Mouse (Mus musculus): ENCODE measurements around the gene P4htm. TPM values are rescaled to one million over a fixed set of nuclear protein-coding genes. Genes with fewer than 3 reads are reported as not detected.
A peak's percentile ranks its signal among the peaks of the same experiment; 100 is the strongest.

The P4htm gene
- 6.7 and 8.6 TPM in 2 replicates for polyA plus RNA-seq (2014; fragmentation: Nextera tagmentation; extraction: Ambion mirVana)

DNA sequence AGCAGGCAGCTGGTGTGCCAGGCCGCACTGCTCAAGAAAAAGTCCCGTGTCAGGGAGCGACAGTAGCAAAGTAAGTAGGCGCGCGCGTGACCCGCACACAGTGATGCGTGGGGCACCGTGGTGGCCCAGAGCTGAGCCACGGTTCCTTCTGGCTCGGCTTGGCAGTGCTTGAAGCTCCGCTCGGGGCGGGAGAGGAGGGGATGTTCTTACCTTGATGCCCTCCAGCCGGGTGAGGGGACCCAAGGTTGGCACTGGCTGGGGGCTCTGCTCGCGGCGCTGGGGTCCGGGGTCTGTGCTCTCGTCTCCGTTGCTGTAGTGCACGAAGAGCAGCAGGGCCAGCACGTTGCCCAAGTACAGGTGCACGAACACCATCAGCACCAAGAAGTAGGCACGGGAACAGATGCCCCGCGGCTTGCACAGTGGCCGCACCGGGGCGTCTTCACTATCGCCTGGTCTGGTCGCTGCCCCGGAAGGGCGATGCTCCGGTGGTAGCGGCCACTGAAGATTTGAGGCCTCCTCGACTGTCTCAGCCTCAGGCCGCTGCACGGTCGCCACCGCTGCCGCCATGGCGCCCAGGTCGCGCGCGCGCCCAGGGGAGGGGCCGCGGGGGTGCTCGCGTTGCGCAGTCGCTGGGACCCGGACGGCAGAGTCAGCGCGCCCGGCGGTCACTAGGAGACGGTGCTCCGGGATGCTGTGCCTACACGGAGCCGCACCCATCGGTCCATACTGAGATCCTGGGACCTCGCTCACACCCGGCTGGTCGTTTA, at the start of gene P4htm:
P4htm (minus strand) TSS at position 670 of the 767 bp plus-strand sequence.
- Histone ChIP-seq H3K4me2 (replicated peaks; ENCODE audit: low read depth, low read length) (peak within 1 kb of the TSS; percentile 82), H3K27me3 (ENCODE audit: control insufficient read depth, insufficient read depth, low read length) (no peaks in the 10 kb centered on the region), H3K36me3 (ENCODE audit: control insufficient read depth, insufficient read depth, low read length) (no peaks in the 10 kb centered on the region), H3K9me3 (ENCODE audit: control insufficient read depth, low read length) (no peaks in the 10 kb centered on the region), H3K4me1 (replicated peaks; ENCODE audit: control insufficient read depth, insufficient read depth, low read length) (no peaks in the 10 kb centered on the region), H3K9ac (ENCODE audit: low read depth, low read length) (peak within 1 kb of the TSS; percentile 81), H3K4me3 (ENCODE audit: low read depth, low read length) (peak within 1 kb of the TSS; percentile 57), H3K27ac (ENCODE audit: low read depth, low read length) (peak within 1 kb of the TSS; percentile 64; the same call in 1 of the 2 replicates)
- ATAC-seq (ENCODE audit: low FRiP score) (peak; percentile 85), DNase-seq (ENCODE audit: low spot score) (peak; percentile 81)
- WGBS = 5% methylated on average over 64 of the region's 69 CpGs

DNA sequence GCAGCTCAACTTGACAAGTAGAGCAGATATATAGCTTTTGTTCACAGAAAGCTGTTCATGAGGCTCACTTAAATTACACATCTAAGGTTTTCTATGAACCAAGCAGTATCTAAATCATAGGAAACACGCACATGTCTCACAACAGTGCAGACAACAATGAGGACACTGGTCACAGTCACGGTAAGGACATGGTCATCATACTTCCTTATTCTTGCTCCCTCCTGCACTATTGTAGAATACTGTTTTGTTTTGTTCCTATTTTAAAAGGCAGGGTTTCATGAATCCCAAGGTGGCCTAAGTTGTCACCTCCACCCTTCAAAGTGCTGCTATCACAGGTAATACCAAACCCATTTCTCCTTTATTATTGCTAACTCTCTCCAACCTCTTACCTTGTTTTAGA, 42.4 kb upstream of the P4htm start:
- Histone ChIP-seq H3K27ac (ENCODE audit: low read depth, low read length) (no peak overlapping the region), H3K4me1 (replicated peaks; ENCODE audit: control insufficient read depth, insufficient read depth, low read length) (no peaks in the 10 kb centered on the region), H3K36me3 (ENCODE audit: control insufficient read depth, insufficient read depth, low read length) (no peaks in the 10 kb centered on the region), H3K9ac (ENCODE audit: low read depth, low read length) (no peak overlapping the region), H3K27me3 (ENCODE audit: control insufficient read depth, insufficient read depth, low read length) (no peaks in the 10 kb centered on the region), H3K9me3 (ENCODE audit: control insufficient read depth, low read length) (no peaks in the 10 kb centered on the region), H3K4me3 (ENCODE audit: low read depth, low read length) (no peak overlapping the region), H3K4me2 (replicated peaks; ENCODE audit: low read depth, low read length) (no peak overlapping the region)
- ATAC-seq (ENCODE audit: low FRiP score) (no peak), DNase-seq (ENCODE audit: low spot score) (no peak)
- WGBS = 84% methylated on average over 2 of the region's 2 CpGs

DNA sequence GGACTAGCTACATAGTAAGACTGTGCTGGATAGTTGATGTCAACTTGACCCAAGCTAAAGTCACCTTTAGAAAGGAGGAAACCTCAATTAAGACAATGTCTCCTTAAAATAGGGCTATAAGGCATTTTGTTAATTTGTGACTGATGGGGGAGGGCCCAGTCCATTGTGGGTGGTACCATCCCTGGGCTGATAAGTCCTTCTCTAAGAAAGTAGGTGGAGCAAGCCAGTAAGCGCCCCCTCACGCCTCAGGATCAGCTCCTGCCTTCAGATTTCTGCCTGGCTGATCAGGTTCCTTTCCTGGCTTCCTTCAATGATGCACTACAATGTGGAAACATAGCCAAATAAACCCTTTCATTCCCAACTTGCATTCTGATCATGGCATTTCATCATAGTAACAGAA, 37.9 kb upstream of the P4htm start:
- WGBS = 83% methylated on average over 2 of the region's 2 CpGs

DNA sequence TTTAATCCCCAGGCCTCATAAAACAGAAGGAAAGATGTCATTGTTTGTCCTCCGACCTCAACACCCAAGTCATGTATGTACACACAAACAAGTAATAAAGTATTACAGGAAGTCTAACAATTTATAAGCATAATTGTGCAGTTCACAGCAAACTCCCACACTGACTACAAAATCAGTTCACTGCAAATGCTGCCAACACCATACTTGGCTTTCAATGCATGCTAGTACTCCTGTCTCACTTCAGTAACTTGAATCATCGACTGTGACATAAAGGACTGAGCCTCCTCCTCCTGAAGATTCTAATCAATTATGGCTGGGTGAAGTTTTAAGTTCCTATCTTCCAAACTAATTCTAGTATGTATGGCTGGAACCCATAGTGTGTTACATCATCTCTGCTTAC, 36.4 kb upstream of the P4htm start:
- Histone ChIP-seq H3K9ac (ENCODE audit: low read depth, low read length) (no peak overlapping the region), H3K4me1 (replicated peaks; ENCODE audit: control insufficient read depth, insufficient read depth, low read length) (no peaks in the 10 kb centered on the region), H3K4me2 (replicated peaks; ENCODE audit: low read depth, low read length) (no peak overlapping the region), H3K27ac (ENCODE audit: low read depth, low read length) (no peak overlapping the region), H3K4me3 (ENCODE audit: low read depth, low read length) (no peak overlapping the region), H3K27me3 (ENCODE audit: control insufficient read depth, insufficient read depth, low read length) (no peaks in the 10 kb centered on the region), H3K36me3 (ENCODE audit: control insufficient read depth, insufficient read depth, low read length) (no peaks in the 10 kb centered on the region), H3K9me3 (ENCODE audit: control insufficient read depth, low read length) (no peaks in the 10 kb centered on the region)
- DNase-seq (ENCODE audit: low spot score) (no peak), ATAC-seq (ENCODE audit: low FRiP score) (no peak)
- WGBS = 84% methylated on average over 2 of the region's 2 CpGs

More for the DNA sequence above, 37.9 kb upstream of the P4htm start:
- ATAC-seq (ENCODE audit: low FRiP score) (no peak), DNase-seq (ENCODE audit: low spot score) (no peak)
- H3K9me3 ChIP-seq (ENCODE audit: control insufficient read depth, low read length) = no peaks in the 10 kb centered on the region
- no peak overlapping the region for H3K4me3 ChIP-seq (ENCODE audit: low read depth, low read length)
- no peaks in the 10 kb centered on the region for H3K36me3 ChIP-seq (ENCODE audit: control insufficient read depth, insufficient read depth, low read length)
- H3K27me3 ChIP-seq (ENCODE audit: control insufficient read depth, insufficient read depth, low read length) = no peaks in the 10 kb centered on the region
- no peak overlapping the region for H3K27ac ChIP-seq (ENCODE audit: low read depth, low read length)
- no peak overlapping the region for H3K4me2 ChIP-seq (replicated peaks; ENCODE audit: low read depth, low read length)
- no peaks in the 10 kb centered on the region for H3K4me1 ChIP-seq (replicated peaks; ENCODE audit: control insufficient read depth, insufficient read depth, low read length)
- H3K9ac ChIP-seq (ENCODE audit: low read depth, low read length) = no peak overlapping the region

DNA sequence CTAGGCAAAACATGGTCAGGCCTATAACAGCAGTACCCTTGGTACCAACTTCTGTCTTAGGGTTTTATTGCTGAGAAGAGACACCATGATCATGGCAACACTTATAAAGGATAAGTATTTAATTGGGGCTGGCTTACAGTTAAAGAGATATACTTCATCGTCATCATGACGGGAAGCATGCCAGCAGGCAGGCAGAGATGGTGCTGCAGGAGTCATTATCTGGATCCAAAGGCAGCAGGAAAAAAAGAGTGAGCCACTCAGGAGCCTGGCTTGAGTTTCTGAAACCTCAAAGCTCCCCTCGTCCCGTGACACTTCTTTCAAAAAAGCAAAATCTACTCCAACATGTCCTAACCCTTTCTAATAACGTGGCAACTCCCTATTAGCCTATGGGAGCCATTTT, 34.9 kb upstream of the P4htm start:
- Histone ChIP-seq H3K27me3 (ENCODE audit: control insufficient read depth, insufficient read depth, low read length) (no peaks in the 10 kb centered on the region), H3K36me3 (ENCODE audit: control insufficient read depth, insufficient read depth, low read length) (no peaks in the 10 kb centered on the region), H3K4me2 (replicated peaks; ENCODE audit: low read depth, low read length) (no peak overlapping the region), H3K9me3 (ENCODE audit: control insufficient read depth, low read length) (no peaks in the 10 kb centered on the region), H3K9ac (ENCODE audit: low read depth, low read length) (no peak overlapping the region), H3K27ac (ENCODE audit: low read depth, low read length) (no peak overlapping the region), H3K4me1 (replicated peaks; ENCODE audit: control insufficient read depth, insufficient read depth, low read length) (no peaks in the 10 kb centered on the region), H3K4me3 (ENCODE audit: low read depth, low read length) (no peak overlapping the region)
- WGBS = 92% methylated on average over 5 of the region's 5 CpGs
- DNase-seq (ENCODE audit: low spot score) = no peak
- ATAC-seq (ENCODE audit: low FRiP score) = no peak

DNA sequence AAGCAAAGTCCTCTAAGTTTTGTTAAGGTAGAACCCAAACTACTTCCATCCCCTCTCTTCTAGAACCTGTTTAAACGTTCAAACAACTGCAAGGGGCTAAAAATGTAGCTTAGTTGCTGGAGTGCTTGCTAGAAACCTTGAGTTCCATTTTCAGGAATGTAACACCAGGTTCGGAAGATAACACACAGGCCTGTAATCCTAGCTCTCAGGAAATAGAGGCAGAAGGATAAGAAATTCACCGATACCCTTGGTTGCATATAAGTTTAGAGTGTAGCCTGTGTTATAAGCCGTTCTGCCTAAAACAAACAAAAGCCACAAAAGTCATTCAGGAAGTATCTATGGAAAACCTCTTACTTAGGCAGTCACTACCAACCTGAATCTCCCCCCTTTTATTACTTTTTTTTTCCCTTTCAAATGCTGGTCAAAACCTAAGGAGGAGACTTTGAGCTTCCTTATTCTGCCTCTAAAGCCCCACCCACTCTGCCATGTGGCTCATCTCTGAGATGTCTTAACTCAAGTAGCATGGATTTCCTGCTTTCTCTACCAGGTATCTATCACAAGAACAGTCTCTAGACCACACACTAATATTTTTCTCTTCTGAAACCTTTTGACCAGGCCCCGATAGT, 34.3 kb upstream of the P4htm start:
- no peak for DNase-seq (ENCODE audit: low spot score)
- Histone ChIP-seq H3K4me1 (replicated peaks; ENCODE audit: control insufficient read depth, insufficient read depth, low read length) (no peaks in the 10 kb centered on the region), H3K9me3 (ENCODE audit: control insufficient read depth, low read length) (no peaks in the 10 kb centered on the region), H3K36me3 (ENCODE audit: control insufficient read depth, insufficient read depth, low read length) (no peaks in the 10 kb centered on the region), H3K4me3 (ENCODE audit: low read depth, low read length) (no peak overlapping the region), H3K27me3 (ENCODE audit: control insufficient read depth, insufficient read depth, low read length) (no peaks in the 10 kb centered on the region), H3K4me2 (replicated peaks; ENCODE audit: low read depth, low read length) (no peak overlapping the region), H3K27ac (ENCODE audit: low read depth, low read length) (no peak overlapping the region), H3K9ac (ENCODE audit: low read depth, low read length) (no peak overlapping the region)
- no peak for ATAC-seq (ENCODE audit: low FRiP score)
- 94% methylated on average over 5 of the region's 5 CpGs for WGBS

DNA sequence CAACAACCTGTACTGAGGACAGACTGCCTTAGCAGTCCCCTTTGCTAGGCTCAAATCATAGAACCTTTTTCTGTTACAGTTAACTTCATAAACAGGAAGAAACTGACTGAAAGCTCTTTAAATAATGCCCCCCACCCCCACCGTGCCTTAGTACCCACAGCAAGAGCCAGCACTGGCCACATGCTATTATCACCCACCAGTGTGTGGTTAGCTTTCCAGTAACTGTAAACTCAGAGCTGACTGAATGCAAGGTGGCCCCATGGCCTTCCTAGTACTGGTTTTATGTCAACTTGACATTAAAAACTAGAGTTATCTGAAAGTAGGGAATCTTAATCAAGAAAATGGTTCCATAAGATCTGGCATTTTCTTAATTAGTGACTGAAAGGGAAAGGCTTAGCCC, 33.2 kb upstream of the P4htm start:
- H3K9me3 ChIP-seq (ENCODE audit: control insufficient read depth, low read length) = no peaks in the 10 kb centered on the region
- H3K36me3 ChIP-seq (ENCODE audit: control insufficient read depth, insufficient read depth, low read length) = no peaks in the 10 kb centered on the region
- ATAC-seq (ENCODE audit: low FRiP score) = no peak
- 96% methylated on average over 1 of the region's 1 CpGs for WGBS
- no peak overlapping the region for H3K4me3 ChIP-seq (ENCODE audit: low read depth, low read length)
- no peaks in the 10 kb centered on the region for H3K4me1 ChIP-seq (replicated peaks; ENCODE audit: control insufficient read depth, insufficient read depth, low read length)
- no peak overlapping the region for H3K9ac ChIP-seq (ENCODE audit: low read depth, low read length)
- no peak overlapping the region for H3K4me2 ChIP-seq (replicated peaks; ENCODE audit: low read depth, low read length)
- DNase-seq (ENCODE audit: low spot score) = no peak
- H3K27ac ChIP-seq (ENCODE audit: low read depth, low read length) = no peak overlapping the region
- H3K27me3 ChIP-seq (ENCODE audit: control insufficient read depth, insufficient read depth, low read length) = no peaks in the 10 kb centered on the region

DNA sequence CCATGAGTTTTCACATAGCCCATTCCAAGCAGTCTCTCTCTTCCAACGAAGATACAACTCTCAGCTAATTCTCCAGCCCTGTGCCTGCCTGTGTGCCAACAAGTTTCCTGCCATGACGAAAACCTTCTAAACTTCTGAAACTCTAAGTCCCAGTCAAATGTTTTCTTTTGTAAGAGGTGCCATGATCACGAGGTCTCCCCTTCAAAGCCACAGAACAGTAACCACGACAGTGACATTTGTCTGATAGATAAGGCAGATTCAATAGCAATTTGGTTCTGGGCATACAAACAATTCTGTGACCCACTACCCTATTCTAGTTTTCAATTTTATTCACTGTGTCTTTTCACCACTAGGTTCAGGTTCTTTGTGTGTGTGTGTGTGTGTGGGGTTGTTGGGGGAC, 30.7 kb upstream of the P4htm start:
- no peaks in the 10 kb centered on the region for H3K36me3 ChIP-seq (ENCODE audit: control insufficient read depth, insufficient read depth, low read length)
- H3K4me1 ChIP-seq (replicated peaks; ENCODE audit: control insufficient read depth, insufficient read depth, low read length) = no peaks in the 10 kb centered on the region
- no peak overlapping the region for H3K4me3 ChIP-seq (ENCODE audit: low read depth, low read length)
- no peak overlapping the region for H3K9ac ChIP-seq (ENCODE audit: low read depth, low read length)
- DNase-seq (ENCODE audit: low spot score) = no peak
- no peak overlapping the region for H3K4me2 ChIP-seq (replicated peaks; ENCODE audit: low read depth, low read length)
- H3K9me3 ChIP-seq (ENCODE audit: control insufficient read depth, low read length) = no peaks in the 10 kb centered on the region
- 89% methylated on average over 4 of the region's 4 CpGs for WGBS
- H3K27ac ChIP-seq (ENCODE audit: low read depth, low read length) = no peak overlapping the region
- no peak for ATAC-seq (ENCODE audit: low FRiP score)
- no peaks in the 10 kb centered on the region for H3K27me3 ChIP-seq (ENCODE audit: control insufficient read depth, insufficient read depth, low read length)

DNA sequence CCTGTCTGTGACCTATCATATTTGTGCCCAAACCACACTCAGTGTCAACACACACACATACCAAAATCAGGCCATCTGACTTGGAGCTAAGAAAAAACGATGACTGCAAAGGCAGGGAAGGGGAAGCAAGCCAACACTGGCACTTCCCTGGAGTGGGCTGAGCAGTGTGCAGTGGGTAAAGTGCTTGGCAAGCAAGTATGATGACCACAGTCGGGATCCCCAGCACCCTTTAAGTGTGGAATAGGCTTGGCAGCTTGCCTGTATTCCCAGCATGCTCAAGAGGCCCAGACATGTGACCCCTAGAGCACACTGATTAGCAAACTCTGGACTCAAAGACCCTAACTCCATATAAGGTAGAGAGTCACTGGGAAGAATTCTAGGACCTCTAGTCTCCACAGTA, 29.0 kb upstream of the P4htm start:
- DNase-seq (ENCODE audit: low spot score) (no peak), ATAC-seq (ENCODE audit: low FRiP score) (no peak)
- no peak overlapping the region for H3K4me3 ChIP-seq (ENCODE audit: low read depth, low read length)
- 90% methylated on average over 2 of the region's 2 CpGs for WGBS
- H3K9ac ChIP-seq (ENCODE audit: low read depth, low read length) = no peak overlapping the region
- H3K4me1 ChIP-seq (replicated peaks; ENCODE audit: control insufficient read depth, insufficient read depth, low read length) = no peaks in the 10 kb centered on the region
- H3K4me2 ChIP-seq (replicated peaks; ENCODE audit: low read depth, low read length) = no peak overlapping the region
- H3K9me3 ChIP-seq (ENCODE audit: control insufficient read depth, low read length) = no peaks in the 10 kb centered on the region
- H3K36me3 ChIP-seq (ENCODE audit: control insufficient read depth, insufficient read depth, low read length) = no peaks in the 10 kb centered on the region
- no peak overlapping the region for H3K27ac ChIP-seq (ENCODE audit: low read depth, low read length)
- H3K27me3 ChIP-seq (ENCODE audit: control insufficient read depth, insufficient read depth, low read length) = no peaks in the 10 kb centered on the region

All from hindbrain, embryonic 11.5 days (tissue).